Mouse (Mus musculus) forebrain, embryonic 11.5 days (tissue): ENCODE measurements around the gene Padi3. TPM values are rescaled to one million over a fixed set of nuclear protein-coding genes. Genes with fewer than 3 reads are reported as not detected.
A peak's percentile ranks its signal among the peaks of the same experiment; 100 is the strongest.

Experiments used
- ATAC-seq: fragments of 200-750 bp; cut with Nextera tagmentation; replicated peaks from 2 replicates; pipeline ENCODE4 v1.8.0; 2017; ENCODE audit warnings: moderate TSS enrichment; ENCODE audit not compliant: low FRiP score
- DNase-seq: peaks from one replicate; pipeline ENCODE4 v3.0.0-alpha.2; 2017; ENCODE audit warnings: low spot score
- H3K27ac ChIP-seq: fragments of 300-500 bp; sonication (generic); 2 replicates; pipeline ENCODE4 v1.5.1; 2014; ENCODE audit warnings: low read depth, low read length
- H3K27me3 ChIP-seq: fragments of 300-500 bp; sonication (generic); 2 replicates; pipeline ENCODE4 v1.6.1; 2014; ENCODE audit warnings: mild to moderate bottlenecking, low read length, mixed read lengths; ENCODE audit not compliant: control insufficient read depth, insufficient read depth
- H3K36me3 ChIP-seq: fragments of 300-500 bp; sonication (generic); 2 replicates; pipeline ENCODE4 v1.6.1; 2014; ENCODE audit warnings: mild to moderate bottlenecking, low read length, moderate library complexity, mixed read lengths; ENCODE audit not compliant: control insufficient read depth, insufficient read depth
- H3K4me1 ChIP-seq: fragments of 300-500 bp; sonication (generic); replicated peaks from 2 replicates; pipeline ENCODE4 v1.6.1; 2014; ENCODE audit warnings: low read length, mixed read lengths; ENCODE audit not compliant: control insufficient read depth, insufficient read depth
- H3K4me2 ChIP-seq: fragments of 300-500 bp; sonication (generic); 2 replicates; pipeline ENCODE4 v1.6.1; 2014; ENCODE audit warnings: low read depth, mild to moderate bottlenecking, low read length, moderate library complexity, mixed read lengths; ENCODE audit not compliant: severe bottlenecking
- H3K4me3 ChIP-seq: fragments of 300-500 bp; sonication (generic); 2 replicates; pipeline ENCODE4 v1.5.1; 2014; ENCODE audit warnings: low read depth, low read length
- H3K9ac ChIP-seq: fragments of 300-500 bp; sonication (generic); 2 replicates; pipeline ENCODE4 v1.6.1; 2014; ENCODE audit warnings: low read length
- H3K9me3 ChIP-seq: fragments of 300-500 bp; sonication (generic); 2 replicates; pipeline ENCODE4 v1.6.1; 2016; ENCODE audit warnings: low read length, mixed read lengths; ENCODE audit not compliant: control insufficient read depth
- WGBS: fragments of 180-500 bp; shearing (Covaris S2); extraction: QIAGEN DNeasy Blood & Tissue Kit; methylation state at CpG from one replicate; pipeline ENCODE4 v1.1.7; 2014; 5-methylcytosine and 5-hydroxymethylcytosine counted together
- polyA plus RNA-seq: library from polyadenylated mRNA; unstranded; fragments of >200 nt; fragmentation: Nextera tagmentation; extraction: Ambion mirVana; gene quantifications from 2 replicates; pipeline ENCODE4 v1.2.1, GENCODE M21; 2014

Padi3 gene
- polyA plus RNA-seq, 1 experiment from 2014 or later = not detected

DNA sequence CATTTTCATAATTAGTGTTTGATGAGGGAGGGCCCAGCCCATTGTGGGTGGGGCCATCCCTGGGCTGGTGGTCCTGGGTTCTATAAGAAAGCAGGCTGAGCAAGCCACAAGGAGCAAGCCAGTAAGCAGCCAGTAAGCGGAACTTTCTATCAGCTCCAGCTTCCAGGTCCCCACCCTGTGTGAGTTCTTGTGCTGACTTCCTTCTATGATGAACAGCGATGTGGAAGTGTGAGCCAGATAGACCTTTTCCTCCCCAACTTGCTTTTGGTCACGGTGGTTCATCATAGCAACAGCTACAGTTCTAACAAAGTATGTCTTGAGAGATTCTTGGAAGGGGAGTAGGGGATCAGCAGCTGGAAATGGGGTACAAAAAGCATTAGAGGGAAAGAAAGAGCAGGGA is 44.5 kb downstream of the Padi3 start:
- Histone ChIP-seq H3K36me3 (no peaks in the 10 kb centered on the region), H3K27me3 (no peaks in the 10 kb centered on the region), H3K4me3 (no peak overlapping the region), H3K4me1 (no peaks in the 10 kb centered on the region), H3K4me2 (no peak overlapping the region), H3K9ac (no peak overlapping the region), H3K9me3 (no peaks in the 10 kb centered on the region), H3K27ac (no peak overlapping the region)
- DNase-seq (no peak), ATAC-seq (no peak)
- 78% methylated on average over 3 of the region's 3 CpGs for WGBS

DNA sequence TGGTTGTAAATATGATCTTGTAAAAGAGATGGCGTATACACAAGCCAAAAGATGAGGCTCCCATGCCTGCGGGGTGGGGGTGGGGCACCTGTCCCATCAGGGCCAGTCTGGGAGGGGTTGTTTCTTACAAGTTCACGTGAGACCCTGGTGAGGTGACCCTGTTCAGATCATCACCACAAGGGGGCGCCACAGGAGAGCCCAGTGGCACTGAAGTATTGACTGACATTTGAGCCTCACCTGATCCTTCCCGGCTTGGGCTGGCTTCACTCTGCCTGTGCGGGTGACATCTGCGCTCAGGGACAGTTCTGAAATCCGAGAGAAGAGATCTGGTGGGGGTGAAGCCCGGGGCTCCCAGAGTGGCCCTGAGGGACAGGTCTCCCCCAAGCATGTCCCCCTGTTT is 47.3 kb downstream of the Padi3 start:
- Histone ChIP-seq H3K27ac (no peak overlapping the region), H3K9me3 (no peaks in the 10 kb centered on the region), H3K36me3 (no peaks in the 10 kb centered on the region), H3K27me3 (no peaks in the 10 kb centered on the region), H3K4me1 (peaks cover 2% of the 10 kb centered on the region; the same call in 1 of the 2 replicates), H3K4me3 (no peak overlapping the region), H3K9ac (no peak overlapping the region), H3K4me2 (no peak overlapping the region)
- 19% methylated on average over 9 of the region's 9 CpGs for WGBS
- ATAC-seq = no peak
- DNase-seq = peak; percentile 82

DNA sequence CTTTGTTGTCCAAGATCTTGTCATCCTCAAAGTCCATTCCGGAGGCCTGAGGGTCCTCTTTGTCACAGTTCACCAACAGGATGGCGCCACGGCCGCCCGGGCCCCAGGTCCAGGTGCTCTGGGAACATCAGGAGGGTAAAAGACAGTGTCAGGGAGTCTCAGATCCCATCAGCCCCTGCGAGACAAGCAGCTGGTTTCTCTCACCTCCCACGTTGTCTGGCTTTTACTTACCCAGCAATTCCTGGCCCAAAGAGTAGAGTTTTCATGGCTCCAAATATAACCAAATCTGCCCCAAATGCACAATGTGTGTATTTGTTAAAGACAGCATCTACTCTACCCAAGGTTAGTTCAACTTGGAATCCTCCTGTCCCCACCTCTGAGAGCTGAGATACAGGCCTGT is 48.8 kb downstream of the Padi3 start:
- H3K27me3 ChIP-seq = no peaks in the 10 kb centered on the region
- no peak overlapping the region for H3K4me2 ChIP-seq
- no peak overlapping the region for H3K9ac ChIP-seq
- WGBS = 84% methylated on average over 7 of the region's 7 CpGs
- H3K27ac ChIP-seq = no peak overlapping the region
- H3K4me1 ChIP-seq = peaks cover 10% of the 10 kb centered on the region; the same call in 1 of the 2 replicates
- H3K4me3 ChIP-seq = no peak overlapping the region
- ATAC-seq = no peak
- H3K36me3 ChIP-seq = no peaks in the 10 kb centered on the region
- H3K9me3 ChIP-seq = no peaks in the 10 kb centered on the region
- DNase-seq = no peak

DNA sequence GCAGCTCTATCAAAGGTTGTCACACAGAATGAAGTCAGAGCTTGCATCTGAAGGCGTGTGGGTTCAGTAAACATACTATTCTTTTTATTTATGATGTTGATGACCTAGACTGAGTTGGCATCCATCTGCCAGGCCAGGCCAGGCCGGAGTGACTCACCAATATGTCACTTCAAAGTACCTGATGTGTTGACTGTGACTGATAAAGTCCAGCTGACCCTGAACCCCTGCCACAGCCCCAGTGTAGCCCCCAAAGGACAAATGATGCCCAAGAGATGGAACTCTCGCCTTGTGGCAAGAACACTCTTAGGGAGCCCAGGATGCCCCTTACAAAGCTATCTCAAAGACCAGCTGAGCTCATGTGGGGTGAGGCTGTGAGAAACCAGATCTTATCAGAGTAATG is 54.6 kb downstream of the Padi3 start:
- H3K27me3 ChIP-seq = no peaks in the 10 kb centered on the region
- 88% methylated on average over 3 of the region's 3 CpGs for WGBS
- H3K9me3 ChIP-seq = no peaks in the 10 kb centered on the region
- no peak for ATAC-seq
- no peaks in the 10 kb centered on the region for H3K36me3 ChIP-seq
- no peak overlapping the region for H3K9ac ChIP-seq
- no peak overlapping the region for H3K4me2 ChIP-seq
- peaks cover 10% of the 10 kb centered on the region; the same call in 1 of the 2 replicates for H3K4me1 ChIP-seq
- no peak for DNase-seq
- no peak overlapping the region for H3K4me3 ChIP-seq
- no peak overlapping the region for H3K27ac ChIP-seq

DNA sequence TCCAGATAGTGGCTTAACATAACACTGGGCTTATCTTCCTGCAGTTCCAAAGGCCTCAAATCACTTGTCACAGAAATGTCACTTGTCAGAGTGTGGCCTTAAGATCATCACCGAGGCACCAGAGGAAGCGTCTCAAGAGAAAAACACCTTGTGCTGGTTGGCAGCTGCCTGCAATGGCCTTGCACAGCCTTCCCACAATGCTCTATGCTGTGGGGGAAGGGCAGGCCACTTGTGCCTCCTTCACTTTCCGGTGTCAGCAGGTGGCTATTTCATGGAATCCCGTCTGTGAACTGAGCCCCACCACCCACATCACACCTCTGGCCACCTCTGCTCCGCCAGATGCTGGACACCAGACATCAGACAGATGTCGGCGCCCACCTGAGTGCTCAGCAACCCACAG is 57.1 kb downstream of the Padi3 start:
- 72% methylated on average over 7 of the region's 7 CpGs for WGBS
- no peak overlapping the region for H3K27ac ChIP-seq
- H3K36me3 ChIP-seq = no peaks in the 10 kb centered on the region
- DNase-seq = no peak
- H3K4me3 ChIP-seq = no peak overlapping the region
- ATAC-seq = no peak
- H3K9me3 ChIP-seq = no peaks in the 10 kb centered on the region
- peaks cover 13% of the 10 kb centered on the region; the same call in 1 of the 2 replicates for H3K4me1 ChIP-seq
- no peaks in the 10 kb centered on the region for H3K27me3 ChIP-seq
- H3K9ac ChIP-seq = no peak overlapping the region
- H3K4me2 ChIP-seq = no peak overlapping the region

DNA sequence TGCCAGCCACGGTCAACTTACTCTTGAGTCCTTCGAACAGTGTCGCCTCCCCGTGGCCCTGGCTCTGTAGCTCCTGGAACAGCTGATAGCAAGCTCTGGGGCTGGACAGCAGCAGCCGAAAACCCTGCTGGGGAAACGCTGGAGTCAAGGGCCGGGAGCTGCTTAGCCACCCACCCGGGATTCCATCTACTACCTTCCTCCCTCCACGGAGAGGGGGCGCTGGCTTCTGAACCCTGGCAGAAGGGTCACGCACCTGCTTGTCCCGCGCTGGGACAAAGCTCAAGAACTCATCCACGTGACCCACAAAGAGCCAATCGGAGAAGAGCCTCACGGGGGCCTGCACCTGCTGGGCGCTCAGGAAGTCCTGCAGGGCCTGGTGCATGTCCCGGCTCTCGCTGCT is 60.1 kb downstream of the Padi3 start:
- peak overlapping the region; percentile 3; the same call in 1 of the 2 replicates for H3K9ac ChIP-seq
- 7% methylated on average over 19 of the region's 19 CpGs for WGBS
- peak overlapping the region; percentile 44; the same call in 1 of the 2 replicates for H3K4me2 ChIP-seq
- no peaks in the 10 kb centered on the region for H3K9me3 ChIP-seq
- DNase-seq = peak; percentile 63
- peak overlapping the region; percentile 2; the same call in 1 of the 2 replicates for H3K4me3 ChIP-seq
- H3K27ac ChIP-seq = no peak overlapping the region
- H3K36me3 ChIP-seq = no peaks in the 10 kb centered on the region
- H3K27me3 ChIP-seq = no peaks in the 10 kb centered on the region
- H3K4me1 ChIP-seq = peaks cover 3% of the 10 kb centered on the region; the same call in 1 of the 2 replicates
- ATAC-seq = no peak

DNA sequence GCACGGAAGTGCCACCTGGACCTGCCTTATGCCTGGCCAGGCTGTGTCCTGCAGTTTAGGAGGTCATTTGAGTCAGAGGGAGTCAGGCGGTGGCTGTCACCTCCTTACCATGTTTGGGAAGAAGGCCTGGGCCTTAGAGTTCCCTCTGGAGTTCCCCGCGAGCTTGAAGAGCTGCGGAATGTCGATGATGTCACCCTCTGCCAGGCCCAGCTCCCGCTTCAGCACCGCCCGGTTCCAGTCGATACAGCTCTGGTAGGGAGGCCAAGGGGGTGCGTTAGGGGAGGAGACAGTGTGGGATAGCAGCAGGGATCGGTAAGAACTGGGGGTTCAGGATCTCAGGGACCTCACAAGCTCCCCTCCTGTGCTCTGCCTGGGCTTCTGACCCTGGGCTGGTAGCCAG is 62.5 kb downstream of the Padi3 start:
- Histone ChIP-seq H3K9me3 (no peaks in the 10 kb centered on the region), H3K27ac (no peak overlapping the region)
- WGBS = 27% methylated on average over 12 of the region's 12 CpGs

DNA sequence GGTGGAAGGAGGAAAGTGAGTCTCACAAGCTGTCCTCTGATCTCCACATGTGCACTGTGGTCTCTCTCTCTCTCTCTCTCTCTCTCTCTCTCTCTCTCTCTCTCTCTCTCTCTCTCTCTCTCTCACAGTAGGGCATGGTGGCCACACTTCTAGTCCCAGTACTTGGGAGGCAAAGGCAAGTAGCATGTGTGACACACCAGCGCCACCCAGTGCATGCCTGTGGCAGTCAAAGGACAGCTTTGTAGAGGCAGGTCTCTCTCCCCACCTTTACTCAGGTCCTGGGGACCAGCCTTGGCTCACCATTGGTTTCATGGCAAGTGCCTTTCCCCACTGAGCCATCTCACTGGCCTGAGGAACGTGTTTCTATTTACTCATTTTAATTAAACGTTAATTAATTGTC is 65.8 kb downstream of the Padi3 start:
- 27% methylated on average over 3 of the region's 3 CpGs for WGBS
- DNase-seq (peak; percentile 67), ATAC-seq (no peak)
- Histone ChIP-seq H3K9me3 (no peaks in the 10 kb centered on the region), H3K4me2 (no peak overlapping the region), H3K27me3 (no peaks in the 10 kb centered on the region), H3K9ac (no peak overlapping the region), H3K36me3 (no peaks in the 10 kb centered on the region), H3K4me3 (no peak overlapping the region), H3K27ac (no peak overlapping the region), H3K4me1 (no peaks in the 10 kb centered on the region)

More for the DNA sequence above, 62.5 kb downstream of the Padi3 start:
- Histone ChIP-seq H3K36me3 (no peaks in the 10 kb centered on the region), H3K27me3 (no peaks in the 10 kb centered on the region), H3K9ac (no peak overlapping the region), H3K4me3 (no peak overlapping the region), H3K4me2 (no peak overlapping the region), H3K4me1 (peaks cover 3% of the 10 kb centered on the region; the same call in 1 of the 2 replicates)
- ATAC-seq (no peak), DNase-seq (no peak)

DNA sequence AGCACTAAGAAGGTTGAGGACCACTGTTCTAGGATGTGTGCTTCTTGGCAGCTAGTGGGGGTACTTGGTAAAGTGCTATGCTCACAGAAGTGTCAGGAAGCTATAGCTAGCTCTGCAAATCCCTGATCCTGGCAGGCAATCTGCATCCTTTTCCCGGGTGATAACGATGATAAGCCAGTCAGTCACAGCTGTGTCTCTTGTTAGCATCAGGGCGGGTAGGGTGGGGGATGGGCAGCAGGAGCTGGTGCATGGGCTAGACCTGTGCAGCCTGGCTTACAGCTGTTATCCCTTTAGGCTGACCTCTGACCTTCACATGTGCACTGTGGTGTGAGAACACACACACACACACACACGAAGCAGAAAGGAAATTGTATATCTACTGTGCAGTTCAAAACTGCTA is 67.4 kb downstream of the Padi3 start:
- Histone ChIP-seq H3K9me3 (no peaks in the 10 kb centered on the region), H3K36me3 (no peaks in the 10 kb centered on the region), H3K27me3 (no peaks in the 10 kb centered on the region), H3K27ac (no peak overlapping the region), H3K4me2 (no peak overlapping the region), H3K4me1 (0 out of 2 replicates have a peak, but pooled peaks cover 1% of the 10 kb centered on the region), H3K4me3 (no peak overlapping the region), H3K9ac (no peak overlapping the region)
- DNase-seq (no peak), ATAC-seq (no peak)
- 63% methylated on average over 4 of the region's 4 CpGs for WGBS
